Mouse (Mus musculus) c-Kit-positive CD71-negative TER-119-negative erythroid progenitor cells, embryonic 14.5 days (primary cell): ENCODE data around the gene Cnot6l.

ENCODE experiments used
- DNase-seq: peaks from one replicate; pipeline ENCODE4 v3.0.0-alpha.2; 2013; ENCODE audit warnings: low read depth

Gene Cnot6l

GRCm38 (mm10) chr5:96164021-96164411, at the start of gene Cnot6l:
TSS of gene Cnot6l (minus strand) at chr5:96164171.
- DNase-seq: peak; percentile 53

- peak; percentile 90 for DNase-seq
These were observed 46.1 kb upstream of the Cnot6l start for GRCm38 (mm10) chr5:96209916-96210583.

GRCm38 (mm10) chr5:96209459-96209858, 45.5 kb upstream of the Cnot6l start, which contains the start of gene Mrpl1:
TSS of gene Mrpl1 (plus strand) at chr5:96209493.
- DNase-seq: peak; percentile 47

GRCm38 (mm10) chr5:96208543-96208942, 44.6 kb upstream of the Cnot6l start:
- no peak for DNase-seq

GRCm38 (mm10) chr5:96207531-96207930, 43.6 kb upstream of the Cnot6l start:
- no peak for DNase-seq

- no peak for DNase-seq
These were observed 42.9 kb upstream of the Cnot6l start for GRCm38 (mm10) chr5:96206897-96207296.

GRCm38 (mm10) chr5:96201462-96202154, 37.6 kb upstream of the Cnot6l start:
- DNase-seq: no peak

- no peak for DNase-seq
These were observed 36.3 kb upstream of the Cnot6l start for GRCm38 (mm10) chr5:96200269-96200668.

GRCm38 (mm10) chr5:96198271-96198670, 34.3 kb upstream of the Cnot6l start:
- no peak for DNase-seq

- no peak for DNase-seq
These were observed 32.6 kb upstream of the Cnot6l start for GRCm38 (mm10) chr5:96196547-96197052.

GRCm38 (mm10) chr5:96191251-96191650, 27.3 kb upstream of the Cnot6l start:
- no peak for DNase-seq

GRCm38 (mm10) chr5:96189761-96190160, 25.8 kb upstream of the Cnot6l start:
- no peak for DNase-seq

GRCm38 (mm10) chr5:96183987-96184386, 20.0 kb upstream of the Cnot6l start:
- no peak for DNase-seq

- DNase-seq: no peak
These were observed 19.2 kb upstream of the Cnot6l start for GRCm38 (mm10) chr5:96183211-96183610.

- no peak for DNase-seq
These were observed 12.9 kb upstream of the Cnot6l start for GRCm38 (mm10) chr5:96176879-96177358.

- no peak for DNase-seq
These were observed 12.2 kb upstream of the Cnot6l start for GRCm38 (mm10) chr5:96176121-96176520.

- no peak for DNase-seq
These were observed 7.8 kb upstream of the Cnot6l start for GRCm38 (mm10) chr5:96171765-96172164.

- no peak for DNase-seq
These were observed 6.5 kb upstream of the Cnot6l start for GRCm38 (mm10) chr5:96170443-96170842.

GRCm38 (mm10) chr5:96166761-96167160, 2.8 kb upstream of the Cnot6l start:
- no peak for DNase-seq

- DNase-seq: no peak
These were observed 463 bp downstream of the Cnot6l start for GRCm38 (mm10) chr5:96163396-96164020.

GRCm38 (mm10) chr5:96162399-96163331, 1.3 kb downstream of the Cnot6l start:
- DNase-seq: peak; percentile 71
